Mouse (Mus musculus): ENCODE measurements around the gene Tex36. TPM values are rescaled to one million over a fixed set of nuclear protein-coding genes. Genes with fewer than 3 reads are reported as not detected.

Tex36 gene
- polyA plus RNA-seq, 1 experiment from 2014 or later = not detected

DNA sequence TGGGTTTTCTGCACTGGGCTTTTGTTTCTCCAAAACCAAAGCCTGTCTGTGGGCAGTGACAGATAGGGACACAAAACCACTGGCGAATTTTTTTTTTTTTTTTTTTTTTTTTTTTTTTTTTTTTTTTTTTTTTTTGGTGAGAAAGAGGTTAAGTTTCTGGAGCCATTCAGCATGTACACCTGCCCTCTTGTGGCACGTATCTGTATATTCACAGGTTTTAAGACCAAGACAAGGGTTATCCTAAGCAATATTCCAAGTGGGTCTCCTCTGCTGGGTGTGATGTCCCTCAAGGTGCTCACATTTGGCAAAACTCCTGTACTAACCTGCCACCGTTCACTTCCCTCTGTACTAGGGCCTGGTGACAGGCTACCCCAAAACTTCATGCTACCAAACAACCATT lies 30.0 kb downstream of the Tex36 start:
- Histone ChIP-seq H3K27me3 (ENCODE audit: control insufficient read depth, insufficient read depth, low read depth, low read length) (no peaks in the 10 kb centered on the region), H3K27ac (ENCODE audit: low read length) (no peak overlapping the region), H3K4me2 (ENCODE audit: low read depth, low read length) (no peak overlapping the region), H3K9ac (ENCODE audit: low read length) (no peak overlapping the region), H3K4me3 (ENCODE audit: low read length) (no peak overlapping the region), H3K36me3 (ENCODE audit: control insufficient read depth, insufficient read depth, low read length) (no peaks in the 10 kb centered on the region), H3K4me1 (replicated peaks; ENCODE audit: control insufficient read depth, insufficient read depth, low read length) (no peaks in the 10 kb centered on the region), H3K9me3 (ENCODE audit: control insufficient read depth, low read length) (no peaks in the 10 kb centered on the region)
- WGBS = 31% methylated on average over 3 of the region's 3 CpGs
- ATAC-seq (ENCODE audit: low read depth) = no peak

DNA sequence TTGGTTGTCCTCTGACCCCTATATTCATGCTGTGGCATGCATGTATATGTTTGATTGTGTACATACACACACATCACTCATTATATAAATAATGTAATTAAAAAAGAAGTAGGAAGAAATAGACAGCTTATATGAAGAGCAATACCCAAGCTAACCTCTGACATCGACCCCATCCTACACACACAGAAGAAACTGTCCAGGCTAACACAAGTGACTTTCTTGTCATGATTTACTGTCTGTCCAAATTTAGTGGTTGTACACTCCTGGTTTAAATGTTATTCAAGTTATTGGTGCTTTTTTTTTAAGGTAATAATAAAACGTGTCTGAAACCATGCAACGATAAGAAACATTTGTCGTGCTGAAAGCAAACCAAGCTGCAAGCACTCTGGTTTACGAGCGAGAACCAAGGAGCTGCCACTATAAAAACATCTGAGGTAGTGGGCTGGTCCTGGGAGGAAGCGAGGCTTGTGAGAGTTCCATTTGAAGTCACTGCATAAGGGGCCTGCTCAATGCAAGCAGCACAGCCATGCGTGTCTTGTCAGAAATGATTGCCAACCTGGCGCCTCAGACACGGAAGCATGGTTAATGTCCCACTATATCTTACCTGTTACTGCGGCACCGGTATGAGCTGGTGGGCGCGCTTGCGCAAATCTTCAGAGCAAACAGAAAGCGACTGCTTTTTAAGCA lies 32.6 kb downstream of the Tex36 start:
- H3K36me3 ChIP-seq (ENCODE audit: control insufficient read depth, insufficient read depth, low read length) = no peaks in the 10 kb centered on the region
- H3K4me2 ChIP-seq (ENCODE audit: low read depth, low read length) = no peak overlapping the region
- no peaks in the 10 kb centered on the region for H3K27me3 ChIP-seq (ENCODE audit: control insufficient read depth, insufficient read depth, low read depth, low read length)
- H3K27ac ChIP-seq (ENCODE audit: low read length) = no peak overlapping the region
- H3K4me3 ChIP-seq (ENCODE audit: low read length) = no peak overlapping the region
- no peak for ATAC-seq (ENCODE audit: low read depth)
- H3K4me1 ChIP-seq (replicated peaks; ENCODE audit: control insufficient read depth, insufficient read depth, low read length) = no peaks in the 10 kb centered on the region
- H3K9ac ChIP-seq (ENCODE audit: low read length) = no peak overlapping the region
- 78% methylated on average over 16 of the region's 16 CpGs for WGBS
- no peaks in the 10 kb centered on the region for H3K9me3 ChIP-seq (ENCODE audit: control insufficient read depth, low read length)

DNA sequence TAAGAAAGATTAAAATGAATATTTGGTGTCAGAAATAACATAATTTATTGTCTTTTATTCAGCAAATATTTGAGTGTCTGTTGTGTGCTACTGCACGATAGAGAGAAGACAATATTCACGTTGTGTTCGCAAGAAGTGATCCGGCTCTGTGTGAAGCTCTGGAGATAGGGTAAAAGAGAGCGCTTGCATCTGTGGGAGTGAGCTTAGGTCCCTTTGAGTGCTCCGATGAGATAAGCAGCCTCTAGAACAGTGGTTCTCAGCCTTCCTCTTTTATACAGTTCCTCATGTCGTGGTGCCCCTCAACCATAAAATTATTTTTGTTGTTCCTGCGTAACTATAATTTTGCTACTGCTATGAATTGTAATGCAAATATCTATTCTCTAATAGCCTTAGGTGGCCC lies 37.4 kb downstream of the Tex36 start:
- Histone ChIP-seq H3K27me3 (ENCODE audit: control insufficient read depth, insufficient read depth, low read depth, low read length) (no peaks in the 10 kb centered on the region), H3K9ac (ENCODE audit: low read length) (no peak overlapping the region), H3K36me3 (ENCODE audit: control insufficient read depth, insufficient read depth, low read length) (no peaks in the 10 kb centered on the region), H3K4me3 (ENCODE audit: low read length) (no peak overlapping the region), H3K9me3 (ENCODE audit: control insufficient read depth, low read length) (no peaks in the 10 kb centered on the region), H3K4me1 (replicated peaks; ENCODE audit: control insufficient read depth, insufficient read depth, low read length) (no peaks in the 10 kb centered on the region), H3K27ac (ENCODE audit: low read length) (no peak overlapping the region), H3K4me2 (ENCODE audit: low read depth, low read length) (no peak overlapping the region)
- ATAC-seq (ENCODE audit: low read depth) = no peak
- WGBS = 80% methylated on average over 8 of the region's 8 CpGs

DNA sequence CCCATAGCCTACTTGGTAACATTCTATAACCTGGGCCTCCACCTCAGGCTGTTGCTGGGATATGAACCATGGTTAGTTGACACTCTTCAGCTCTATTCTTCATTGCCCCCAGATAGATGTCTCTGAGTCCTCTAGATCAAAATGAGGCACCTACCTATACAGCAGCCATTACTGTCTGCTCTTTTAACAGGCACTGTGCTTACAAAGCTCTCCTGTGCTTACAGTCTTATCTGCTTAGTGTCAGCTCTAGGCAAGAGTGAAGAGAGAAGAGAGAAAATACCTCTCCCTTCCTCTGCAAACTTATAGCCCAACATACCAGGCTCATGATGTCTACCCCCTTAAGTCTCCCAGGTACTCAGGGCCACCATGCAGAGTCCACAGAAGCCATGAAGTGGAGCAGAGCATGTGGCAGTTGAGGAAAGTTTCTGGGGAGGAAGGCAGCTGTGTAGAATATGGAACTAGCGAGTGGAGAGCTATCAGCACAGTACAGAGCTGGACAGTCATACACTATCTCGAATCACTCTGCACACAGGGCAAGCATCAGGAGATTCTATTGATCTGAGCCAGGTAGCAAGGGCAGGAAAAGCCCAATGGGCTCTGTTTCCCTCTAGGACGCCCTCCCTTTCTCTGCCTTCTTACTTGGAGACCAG lies 38.7 kb downstream of the Tex36 start:
- Histone ChIP-seq H3K4me2 (ENCODE audit: low read depth, low read length) (no peak overlapping the region), H3K4me1 (replicated peaks; ENCODE audit: control insufficient read depth, insufficient read depth, low read length) (no peaks in the 10 kb centered on the region), H3K9me3 (ENCODE audit: control insufficient read depth, low read length) (no peaks in the 10 kb centered on the region), H3K36me3 (ENCODE audit: control insufficient read depth, insufficient read depth, low read length) (no peaks in the 10 kb centered on the region), H3K4me3 (ENCODE audit: low read length) (no peak overlapping the region), H3K27me3 (ENCODE audit: control insufficient read depth, insufficient read depth, low read depth, low read length) (no peaks in the 10 kb centered on the region), H3K9ac (ENCODE audit: low read length) (no peak overlapping the region), H3K27ac (ENCODE audit: low read length) (no peak overlapping the region)
- ATAC-seq (ENCODE audit: low read depth) = no peak
- WGBS = 84% methylated on average over 3 of the region's 3 CpGs

DNA sequence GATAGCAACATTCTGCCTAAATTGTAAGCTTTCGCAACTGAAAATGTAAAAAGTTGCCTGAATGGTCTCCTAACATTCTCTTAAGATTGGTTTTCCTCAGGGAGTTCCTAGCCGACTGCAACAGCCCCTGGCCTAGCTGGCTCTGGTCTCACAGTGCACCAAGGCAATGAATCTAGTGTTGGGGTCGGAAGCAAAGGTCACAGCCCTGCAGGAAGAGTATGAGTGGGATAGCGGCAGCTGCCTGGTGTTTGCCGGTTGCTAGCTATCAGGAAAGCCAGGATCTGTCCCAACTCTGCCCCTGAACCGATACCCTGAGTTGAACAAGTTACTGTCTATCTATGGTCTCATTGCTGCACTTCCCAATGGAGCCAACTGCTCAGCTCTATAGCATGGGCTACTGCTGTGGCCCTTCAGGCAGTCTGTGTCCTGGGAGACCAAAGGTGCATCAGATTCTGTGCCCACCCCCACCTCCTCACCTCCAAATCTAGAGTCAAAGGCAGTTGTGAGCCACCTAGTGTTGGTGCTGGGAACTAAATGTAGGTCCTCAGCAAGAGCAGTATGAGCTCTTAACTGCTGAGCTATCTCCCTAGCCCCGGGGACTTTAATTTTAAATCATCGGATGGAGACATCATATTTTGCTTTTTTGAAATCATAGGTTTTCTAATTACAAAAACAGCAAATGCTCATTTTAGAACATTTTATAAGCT lies 46.0 kb downstream of the Tex36 start:
- Histone ChIP-seq H3K9me3 (ENCODE audit: control insufficient read depth, low read length) (no peaks in the 10 kb centered on the region), H3K4me3 (ENCODE audit: low read length) (no peak overlapping the region), H3K9ac (ENCODE audit: low read length) (no peak overlapping the region), H3K27me3 (ENCODE audit: control insufficient read depth, insufficient read depth, low read depth, low read length) (no peaks in the 10 kb centered on the region), H3K27ac (ENCODE audit: low read length) (no peak overlapping the region), H3K4me1 (replicated peaks; ENCODE audit: control insufficient read depth, insufficient read depth, low read length) (no peaks in the 10 kb centered on the region), H3K36me3 (ENCODE audit: control insufficient read depth, insufficient read depth, low read length) (no peaks in the 10 kb centered on the region), H3K4me2 (ENCODE audit: low read depth, low read length) (no peak overlapping the region)
- no peak for ATAC-seq (ENCODE audit: low read depth)
- 53% methylated on average over 8 of the region's 8 CpGs for WGBS

DNA sequence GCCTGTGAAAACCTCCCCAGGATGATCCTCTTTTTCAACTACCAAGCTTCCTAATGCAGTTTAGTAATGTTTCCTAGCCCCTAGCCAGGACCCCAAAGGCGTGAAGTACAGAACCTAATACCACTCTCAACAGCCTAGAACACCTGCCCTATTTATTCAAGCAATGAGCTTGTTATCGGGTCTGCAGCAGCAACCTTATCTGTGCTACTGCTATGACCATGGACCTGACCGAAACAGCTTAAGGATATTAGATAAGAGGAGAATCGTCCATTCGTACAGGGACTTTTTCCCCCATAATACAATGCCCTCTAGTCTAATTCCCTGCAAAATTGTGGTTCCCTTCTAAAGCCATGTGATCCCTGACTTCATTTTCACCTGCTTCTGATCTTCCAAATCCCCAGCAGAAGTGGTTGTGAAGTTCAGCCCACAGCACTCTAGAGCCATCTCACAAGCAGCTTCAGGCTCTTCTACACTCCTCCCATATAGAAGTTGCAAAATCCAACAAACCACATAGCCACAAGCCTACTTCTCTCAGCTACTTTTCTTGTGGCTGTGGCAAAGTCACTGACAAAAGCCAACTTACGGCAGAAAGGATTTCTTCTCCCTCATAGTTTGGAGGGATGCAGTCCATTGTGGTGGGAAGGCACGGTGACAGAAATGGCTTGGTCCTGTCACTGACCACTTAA lies 49.5 kb downstream of the Tex36 start:
- WGBS = 70% methylated on average over 7 of the region's 7 CpGs
- no peaks in the 10 kb centered on the region for H3K27me3 ChIP-seq (ENCODE audit: control insufficient read depth, insufficient read depth, low read depth, low read length)
- H3K9me3 ChIP-seq (ENCODE audit: control insufficient read depth, low read length) = no peaks in the 10 kb centered on the region
- H3K4me2 ChIP-seq (ENCODE audit: low read depth, low read length) = no peak overlapping the region
- H3K27ac ChIP-seq (ENCODE audit: low read length) = no peak overlapping the region
- no peak overlapping the region for H3K4me3 ChIP-seq (ENCODE audit: low read length)
- no peaks in the 10 kb centered on the region for H3K4me1 ChIP-seq (replicated peaks; ENCODE audit: control insufficient read depth, insufficient read depth, low read length)
- ATAC-seq (ENCODE audit: low read depth) = no peak
- no peak overlapping the region for H3K9ac ChIP-seq (ENCODE audit: low read length)
- no peaks in the 10 kb centered on the region for H3K36me3 ChIP-seq (ENCODE audit: control insufficient read depth, insufficient read depth, low read length)

DNA sequence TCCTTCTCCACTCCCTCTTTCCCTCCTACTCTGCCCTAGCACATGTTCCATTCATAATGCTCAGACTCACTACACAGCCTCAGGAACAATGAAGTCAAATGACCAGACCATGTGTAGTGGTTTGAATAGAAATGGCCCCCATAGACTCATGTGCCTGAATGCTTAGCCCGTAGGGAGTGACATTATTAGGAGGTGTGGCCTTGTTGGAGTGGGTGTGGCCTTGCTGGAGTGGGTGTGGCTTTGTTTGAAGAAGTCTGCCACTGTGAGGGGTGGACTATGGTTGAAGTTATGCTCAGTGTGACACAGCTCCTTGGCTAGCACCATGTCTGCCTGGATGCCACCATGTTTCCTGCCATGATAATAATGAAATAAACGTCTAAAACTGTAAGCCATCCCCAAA lies 51.0 kb downstream of the Tex36 start:
- no peaks in the 10 kb centered on the region for H3K4me1 ChIP-seq (replicated peaks; ENCODE audit: control insufficient read depth, insufficient read depth, low read length)
- H3K4me2 ChIP-seq (ENCODE audit: low read depth, low read length) = no peak overlapping the region
- no peak overlapping the region for H3K4me3 ChIP-seq (ENCODE audit: low read length)
- 55% methylated on average over 2 of the region's 2 CpGs for WGBS
- no peaks in the 10 kb centered on the region for H3K36me3 ChIP-seq (ENCODE audit: control insufficient read depth, insufficient read depth, low read length)
- H3K9ac ChIP-seq (ENCODE audit: low read length) = no peak overlapping the region
- no peak overlapping the region for H3K27ac ChIP-seq (ENCODE audit: low read length)
- no peaks in the 10 kb centered on the region for H3K27me3 ChIP-seq (ENCODE audit: control insufficient read depth, insufficient read depth, low read depth, low read length)
- ATAC-seq (ENCODE audit: low read depth) = no peak
- H3K9me3 ChIP-seq (ENCODE audit: control insufficient read depth, low read length) = no peaks in the 10 kb centered on the region

DNA sequence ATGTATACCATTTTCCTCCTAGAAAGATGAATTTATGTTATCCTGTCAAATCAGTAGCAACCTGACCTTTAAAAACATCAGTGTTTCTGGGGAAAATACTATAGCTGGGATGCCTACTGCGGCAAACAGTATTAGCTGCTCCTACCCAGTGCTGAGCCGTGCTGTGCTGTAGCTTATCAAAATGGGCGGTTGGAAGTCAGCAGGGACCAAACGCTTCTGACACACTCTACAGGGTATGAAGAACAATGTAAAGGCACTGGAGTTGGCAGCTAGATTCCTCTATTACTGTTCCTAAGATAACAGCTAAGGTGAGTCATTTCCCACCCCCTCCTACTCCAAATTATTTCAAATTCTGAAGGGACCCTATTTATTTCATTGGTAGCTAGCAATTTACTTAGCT lies 53.5 kb downstream of the Tex36 start:
- no peak for ATAC-seq (ENCODE audit: low read depth)
- Histone ChIP-seq H3K27ac (ENCODE audit: low read length) (no peak overlapping the region), H3K4me3 (ENCODE audit: low read length) (no peak overlapping the region), H3K27me3 (ENCODE audit: control insufficient read depth, insufficient read depth, low read depth, low read length) (no peaks in the 10 kb centered on the region), H3K36me3 (ENCODE audit: control insufficient read depth, insufficient read depth, low read length) (no peaks in the 10 kb centered on the region), H3K4me1 (replicated peaks; ENCODE audit: control insufficient read depth, insufficient read depth, low read length) (no peaks in the 10 kb centered on the region), H3K4me2 (ENCODE audit: low read depth, low read length) (no peak overlapping the region), H3K9ac (ENCODE audit: low read length) (no peak overlapping the region), H3K9me3 (ENCODE audit: control insufficient read depth, low read length) (no peaks in the 10 kb centered on the region)
- 76% methylated on average over 4 of the region's 4 CpGs for WGBS

DNA sequence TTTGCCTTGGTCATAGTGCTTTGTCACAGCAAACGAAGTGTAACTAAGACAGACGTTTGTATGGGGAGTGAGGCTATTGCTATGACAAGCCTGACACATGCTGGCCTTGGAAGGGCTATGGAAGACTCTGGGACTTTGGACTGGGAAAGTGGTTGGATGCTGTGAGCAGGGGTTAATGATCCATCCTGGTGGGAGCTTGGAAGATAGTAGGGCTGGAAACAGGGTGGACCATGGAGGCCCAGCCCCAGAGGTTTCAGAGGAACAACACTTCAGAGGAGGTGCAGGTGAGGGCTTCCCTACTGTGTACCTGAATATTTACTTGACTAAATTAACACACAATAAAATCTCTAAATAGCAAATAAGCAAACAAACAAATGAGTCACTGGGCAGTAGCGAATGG lies 56.3 kb downstream of the Tex36 start:
- no peak for ATAC-seq (ENCODE audit: low read depth)
- no peak overlapping the region for H3K4me2 ChIP-seq (ENCODE audit: low read depth, low read length)
- H3K9ac ChIP-seq (ENCODE audit: low read length) = no peak overlapping the region
- no peaks in the 10 kb centered on the region for H3K9me3 ChIP-seq (ENCODE audit: control insufficient read depth, low read length)
- WGBS = 80% methylated on average over 3 of the region's 3 CpGs
- H3K4me1 ChIP-seq (replicated peaks; ENCODE audit: control insufficient read depth, insufficient read depth, low read length) = no peaks in the 10 kb centered on the region
- H3K36me3 ChIP-seq (ENCODE audit: control insufficient read depth, insufficient read depth, low read length) = no peaks in the 10 kb centered on the region
- no peak overlapping the region for H3K4me3 ChIP-seq (ENCODE audit: low read length)
- H3K27me3 ChIP-seq (ENCODE audit: control insufficient read depth, insufficient read depth, low read depth, low read length) = no peaks in the 10 kb centered on the region
- no peak overlapping the region for H3K27ac ChIP-seq (ENCODE audit: low read length)
